In the genomic region with DNA sequence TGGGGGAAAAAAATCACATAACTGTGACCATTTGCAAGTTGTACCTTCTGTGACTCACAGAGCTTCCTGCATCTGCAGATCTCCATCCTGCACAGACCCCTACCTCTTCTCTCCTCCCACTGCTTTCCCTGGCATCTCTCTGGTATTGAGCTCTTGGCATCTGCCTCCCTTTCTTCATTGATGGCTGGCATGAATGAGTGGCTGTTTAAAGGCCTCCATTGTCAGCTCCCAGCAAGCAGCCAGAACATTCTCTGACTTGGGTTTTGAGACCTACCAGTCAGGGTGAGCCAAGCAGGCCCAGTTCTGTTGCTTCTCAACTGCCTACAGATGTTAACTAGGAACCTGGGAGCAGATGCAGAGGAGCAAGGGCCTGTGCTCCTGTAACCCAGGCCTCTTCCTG, we compare ENCODE assay signal across 15 mouse cellular contexts.
DNase-seq lines count a peak whose midpoint lies in the region; ATAC-seq and TF ChIP-seq lines count a peak whose summit lies in the region.
"Had no signal": no experiment of that assay in that cellular context is flagged by ENCODE, and none has a peak within 500 bp of the region (broad histone marks: within the 10 kb centered on the region; RNA-seq: fewer than 3 reads in every experiment).

No protein-coding gene starts in this region.

- DNase-seq in forebrain, embryonic 10.5 days (ENCODE audit: extremely low spot score, low spot score), result no peak
- DNase-seq in kidney, postnatal 0 days (ENCODE audit: low spot score), result no peak
- no peak for DNase-seq in kidney, adult 2 months
- DNase-seq in right cerebral cortex, adult 18-20 months, result peak; percentile 58
- DNase-seq in right cerebral cortex, postnatal 4 days, result no peak
- DNase-seq: adrenal gland, postnatal 36 days; cerebellum, adult 11 months; gastrocnemius, postnatal 36 days; kidney, adult 9 months; lung, postnatal 10 days; right cerebral cortex, postnatal 14 days had no signal

- H3K4me3 ChIP-seq in forebrain, embryonic 15.5 days, result no peak overlapping the region
- H3K4me3 ChIP-seq in forebrain, embryonic 10.5 days, result no peak overlapping the region
- H3K4me3 ChIP-seq in kidney, postnatal 0 days (replicated peaks; ENCODE audit: low read depth, low read length), result no peak overlapping the region
- no peak overlapping the region for H3K4me3 ChIP-seq in kidney, adult 2 months (ENCODE audit: insufficient read depth, low read depth, low read length)
- H3K4me3 ChIP-seq in limb, embryonic 15.5 days, result no peak overlapping the region
- H3K4me3 ChIP-seq: liver, embryonic 12.5 days had no signal

- no peak for ATAC-seq in forebrain, embryonic 15.5 days (replicated peaks)
- no peak for ATAC-seq in kidney, postnatal 0 days (replicated peaks; ENCODE audit: low FRiP score, low read depth)
- ATAC-seq in limb, embryonic 15.5 days (ENCODE audit: insufficient number of reproducible peaks, low FRiP score, low TSS enrichment, low read depth), result no peak
- ATAC-seq in granulocyte monocyte progenitor cell, adult 5-6 weeks (replicated peaks; ENCODE audit: poor library complexity, severe bottlenecking), result no peak
- ATAC-seq: liver, embryonic 12.5 days had no signal

- no peak overlapping the region for H3K9ac ChIP-seq in forebrain, embryonic 15.5 days (replicated peaks)
- H3K9ac ChIP-seq in kidney, postnatal 0 days (ENCODE audit: low read depth, low read length), result 0 out of 2 replicates have a peak overlapping the region, but pooled peaks have one; percentile 8
- H3K9ac ChIP-seq in limb, embryonic 15.5 days, result no peak overlapping the region
- H3K9ac ChIP-seq: liver, embryonic 12.5 days had no signal

- H3K9me3 ChIP-seq in forebrain, embryonic 15.5 days, result no peaks in the 10 kb centered on the region
- H3K9me3 ChIP-seq in forebrain, embryonic 10.5 days, result no peaks in the 10 kb centered on the region
- no peaks in the 10 kb centered on the region for H3K9me3 ChIP-seq in kidney, postnatal 0 days (replicated peaks; ENCODE audit: low read length)
- no peaks in the 10 kb centered on the region for H3K9me3 ChIP-seq in limb, embryonic 15.5 days
- H3K9me3 ChIP-seq: liver, embryonic 12.5 days had no signal

- TF ChIP-seq POLR2A in kidney, adult 2 months (IDR thresholded peaks at IDR 0.05; ENCODE audit: low read depth, low read length), result no peak

- peak overlapping the region; percentile 34; the same call in 1 of the 2 replicates for H3K27ac ChIP-seq in forebrain, embryonic 15.5 days (replicated peaks)
- no peak overlapping the region for H3K27ac ChIP-seq in forebrain, embryonic 10.5 days
- H3K27ac ChIP-seq in kidney, postnatal 0 days, result no peak overlapping the region
- no peak overlapping the region for H3K27ac ChIP-seq in kidney, adult 2 months (ENCODE audit: insufficient read depth, low read depth, low read length)
- 0 out of 2 replicates have a peak overlapping the region, but pooled peaks have one; percentile 92 for H3K27ac ChIP-seq in limb, embryonic 15.5 days
- H3K27ac ChIP-seq: liver, embryonic 12.5 days had no signal

- peaks cover 46% of the 10 kb centered on the region for H3K4me1 ChIP-seq in forebrain, embryonic 15.5 days
- peaks cover 63% of the 10 kb centered on the region for H3K4me1 ChIP-seq in forebrain, embryonic 10.5 days
- H3K4me1 ChIP-seq in kidney, postnatal 0 days (replicated peaks; ENCODE audit: insufficient read depth, low read length), result peaks cover 32% of the 10 kb centered on the region
- H3K4me1 ChIP-seq in kidney, adult 2 months (ENCODE audit: control insufficient read depth, insufficient read depth, low read length), result peaks cover 20% of the 10 kb centered on the region
- peaks cover 58% of the 10 kb centered on the region for H3K4me1 ChIP-seq in limb, embryonic 15.5 days

- H3K4me2 ChIP-seq in forebrain, embryonic 15.5 days (replicated peaks), result no peak overlapping the region
- H3K4me2 ChIP-seq in kidney, postnatal 0 days (ENCODE audit: low read length), result no peak overlapping the region
- H3K4me2 ChIP-seq in limb, embryonic 15.5 days, result no peak overlapping the region
- H3K4me2 ChIP-seq: liver, embryonic 12.5 days had no signal

- no peak for TF ChIP-seq CTCF in kidney, postnatal 0 days (IDR thresholded peaks at IDR 0.05; ENCODE audit: low read depth)
- no peak for TF ChIP-seq CTCF in kidney, adult 2 months (conservative IDR thresholded peaks at IDR 0.05; ENCODE audit: insufficient read depth, insufficient read length, low read depth, low read length)

- H3K36me3 ChIP-seq in forebrain, embryonic 15.5 days, result peaks cover 4% of the 10 kb centered on the region; the same call in 1 of the 2 replicates
- peaks cover 31% of the 10 kb centered on the region for H3K36me3 ChIP-seq in forebrain, embryonic 10.5 days (replicated peaks)
- H3K36me3 ChIP-seq in kidney, postnatal 0 days (ENCODE audit: insufficient read depth, low read length), result 0 out of 2 replicates have a peak, but pooled peaks cover 4% of the 10 kb centered on the region
- no peaks in the 10 kb centered on the region for H3K36me3 ChIP-seq in kidney, adult 2 months (ENCODE audit: control insufficient read depth, insufficient read depth, low read length)
- H3K36me3 ChIP-seq in limb, embryonic 15.5 days, result peaks cover 3% of the 10 kb centered on the region; the same call in 1 of the 2 replicates

- H3K27me3 ChIP-seq in forebrain, embryonic 15.5 days, result no peaks in the 10 kb centered on the region
- 0 out of 2 replicates have a peak, but pooled peaks cover 10% of the 10 kb centered on the region for H3K27me3 ChIP-seq in forebrain, embryonic 10.5 days (ENCODE audit: poor library complexity, severe bottlenecking)
- H3K27me3 ChIP-seq in kidney, postnatal 0 days (ENCODE audit: insufficient read depth, low read length), result no peaks in the 10 kb centered on the region
- no peaks in the 10 kb centered on the region for H3K27me3 ChIP-seq in kidney, adult 2 months (replicated peaks; ENCODE audit: control insufficient read depth, insufficient read depth, low read length)
- no peaks in the 10 kb centered on the region for H3K27me3 ChIP-seq in limb, embryonic 15.5 days

Comparison
In these comparisons a context has a peak if more than half of its experiments do, and no peak if none do; other contexts are left out.
1. H3K27ac ChIP-seq: peak in forebrain, embryonic 15.5 days (single experiment) and limb, embryonic 15.5 days (single experiment); none in forebrain, embryonic 10.5 days (single experiment), kidney, postnatal 0 days (single experiment) and kidney, adult 2 months (single experiment).